Mouse (Mus musculus): ENCODE results near the gene Mtg2. TPM values are rescaled to one million over a fixed set of nuclear protein-coding genes. Genes with fewer than 3 reads are reported as not detected.

Gene Mtg2
- polyA plus RNA-seq, 1 experiment from 2014 or later: 24.2 TPM

DNA sequence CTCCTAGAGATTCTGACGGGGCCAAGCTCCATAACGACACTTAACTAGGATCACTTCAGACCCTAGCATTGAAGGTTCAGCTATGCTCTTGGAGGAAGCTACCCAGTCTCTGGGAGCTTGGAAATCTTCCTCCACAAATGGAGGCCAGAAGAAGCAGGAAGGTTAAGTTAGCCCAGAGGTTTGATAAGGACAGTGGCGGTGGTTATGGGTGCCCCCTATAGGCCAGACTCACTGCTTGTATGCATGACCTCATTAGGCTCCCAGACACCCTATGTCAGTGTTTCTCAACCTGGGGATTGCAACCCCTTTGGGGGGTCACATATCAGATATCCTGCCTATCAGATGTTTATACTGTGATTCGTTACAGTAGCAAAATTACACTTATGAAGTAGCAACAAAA lies 36.7 kb downstream of the Mtg2 start:
- 61% methylated on average over 4 of the region's 4 CpGs for WGBS
- no peak overlapping the region for H3K27ac ChIP-seq (ENCODE audit: low read depth)

DNA sequence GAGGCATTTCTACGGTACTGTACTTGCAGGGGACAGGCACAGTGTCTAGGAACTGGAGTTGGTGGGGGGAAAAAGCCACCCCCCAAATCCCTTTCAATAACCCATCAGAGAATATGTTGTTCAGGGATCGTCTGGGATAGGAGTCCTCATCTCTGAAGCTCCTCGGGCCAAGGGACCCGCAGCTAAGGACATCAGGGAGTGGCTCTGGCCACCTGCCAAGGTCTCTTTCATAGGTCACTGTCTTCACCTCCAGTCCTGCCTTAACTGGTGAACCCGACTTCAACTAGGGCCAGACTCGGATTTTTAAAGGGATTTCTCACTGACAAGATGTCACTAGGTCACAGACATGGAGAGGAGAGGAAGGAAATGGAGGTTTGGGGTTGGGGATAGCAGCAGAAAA lies 37.9 kb downstream of the Mtg2 start:
- 61% methylated on average over 6 of the region's 6 CpGs for WGBS
- Histone ChIP-seq H3K9me3 (ENCODE audit: control insufficient read depth, low read length) (no peaks in the 10 kb centered on the region), H3K27me3 (replicated peaks; ENCODE audit: control insufficient read depth, insufficient read depth, low read length) (peaks cover 25% of the 10 kb centered on the region), H3K27ac (ENCODE audit: low read depth) (no peak overlapping the region), H3K36me3 (ENCODE audit: control insufficient read depth, insufficient read depth, low read length) (no peaks in the 10 kb centered on the region), H3K4me2 (ENCODE audit: low read length) (no peak overlapping the region), H3K9ac (ENCODE audit: low read length) (no peak overlapping the region), H3K4me3 (ENCODE audit: low read depth, low read length) (no peak overlapping the region), H3K4me1 (replicated peaks; ENCODE audit: control insufficient read depth, insufficient read depth, low read length) (peaks cover 5% of the 10 kb centered on the region)
- DNase-seq (ENCODE audit: low spot score) (no peak), ATAC-seq (replicated peaks; ENCODE audit: low FRiP score, low TSS enrichment, low read depth) (no peak)

More for the DNA sequence above, 36.7 kb downstream of the Mtg2 start:
- peaks cover 9% of the 10 kb centered on the region for H3K4me1 ChIP-seq (replicated peaks; ENCODE audit: control insufficient read depth, insufficient read depth, low read length)
- H3K27me3 ChIP-seq (replicated peaks; ENCODE audit: control insufficient read depth, insufficient read depth, low read length): peaks cover 37% of the 10 kb centered on the region
- ATAC-seq (replicated peaks; ENCODE audit: low FRiP score, low TSS enrichment, low read depth): no peak
- DNase-seq (ENCODE audit: low spot score): no peak
- H3K4me3 ChIP-seq (ENCODE audit: low read depth, low read length): no peak overlapping the region
- no peak overlapping the region for H3K9ac ChIP-seq (ENCODE audit: low read length)
- H3K36me3 ChIP-seq (ENCODE audit: control insufficient read depth, insufficient read depth, low read length): no peaks in the 10 kb centered on the region
- H3K9me3 ChIP-seq (ENCODE audit: control insufficient read depth, low read length): no peaks in the 10 kb centered on the region
- H3K4me2 ChIP-seq (ENCODE audit: low read length): no peak overlapping the region

DNA sequence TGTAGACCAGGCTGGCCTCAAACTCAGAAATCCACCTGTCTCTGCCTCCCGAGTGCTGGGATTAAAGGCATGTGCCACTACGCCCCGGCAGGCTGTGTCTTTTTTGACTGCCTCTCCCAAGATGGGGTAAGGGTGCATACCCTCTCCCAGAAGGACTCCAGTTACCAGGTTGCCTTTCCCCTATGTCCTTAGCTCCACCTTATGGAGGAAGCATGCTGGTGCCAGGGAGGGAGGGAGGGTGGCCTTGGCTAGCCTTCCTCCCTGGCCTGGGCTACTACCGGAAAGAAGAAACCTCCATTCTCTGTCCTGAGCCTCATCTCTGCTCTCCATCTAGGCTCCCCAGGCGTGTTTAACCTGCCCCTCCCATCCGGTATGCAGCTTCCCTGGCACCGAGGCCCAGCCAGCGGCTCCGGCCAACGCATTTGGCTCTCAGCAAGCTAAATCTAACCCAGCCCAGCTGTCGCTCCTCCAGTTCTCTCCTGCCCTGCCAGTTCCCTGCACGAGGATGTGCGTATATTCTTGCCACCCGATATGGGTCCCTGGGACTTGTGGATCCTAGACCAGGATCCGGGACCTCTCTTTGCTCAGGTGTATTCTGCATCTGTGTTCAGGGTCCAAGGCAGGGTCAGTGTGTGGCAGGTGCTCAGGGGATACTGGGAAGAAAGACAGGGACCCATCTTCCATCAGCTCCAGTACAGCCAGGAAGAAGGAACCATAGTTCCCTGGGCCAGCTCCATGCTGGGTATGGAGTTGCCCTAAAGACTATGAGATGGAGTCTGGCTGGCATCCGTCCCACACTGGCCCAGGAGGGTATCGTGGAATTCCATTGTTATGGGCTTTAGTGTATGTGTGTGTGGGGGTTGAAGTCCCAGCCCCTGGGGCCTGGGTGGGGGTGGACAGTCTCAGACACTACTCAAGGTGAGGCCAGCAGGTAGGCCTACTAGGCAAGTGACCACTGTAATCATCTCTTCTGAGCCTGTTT lies 43.8 kb downstream of the Mtg2 start:
- no peak for ATAC-seq (replicated peaks; ENCODE audit: low FRiP score, low TSS enrichment, low read depth)
- no peaks in the 10 kb centered on the region for H3K36me3 ChIP-seq (ENCODE audit: control insufficient read depth, insufficient read depth, low read length)
- no peak overlapping the region for H3K9ac ChIP-seq (ENCODE audit: low read length)
- no peak overlapping the region for H3K4me3 ChIP-seq (ENCODE audit: low read depth, low read length)
- no peaks in the 10 kb centered on the region for H3K9me3 ChIP-seq (ENCODE audit: control insufficient read depth, low read length)
- H3K27me3 ChIP-seq (replicated peaks; ENCODE audit: control insufficient read depth, insufficient read depth, low read length): no peaks in the 10 kb centered on the region
- no peak overlapping the region for H3K27ac ChIP-seq (ENCODE audit: low read depth)
- WGBS: 65% methylated on average over 17 of the region's 17 CpGs
- no peak overlapping the region for H3K4me2 ChIP-seq (ENCODE audit: low read length)
- DNase-seq (ENCODE audit: low spot score): no peak
- peaks cover 11% of the 10 kb centered on the region for H3K4me1 ChIP-seq (replicated peaks; ENCODE audit: control insufficient read depth, insufficient read depth, low read length)

DNA sequence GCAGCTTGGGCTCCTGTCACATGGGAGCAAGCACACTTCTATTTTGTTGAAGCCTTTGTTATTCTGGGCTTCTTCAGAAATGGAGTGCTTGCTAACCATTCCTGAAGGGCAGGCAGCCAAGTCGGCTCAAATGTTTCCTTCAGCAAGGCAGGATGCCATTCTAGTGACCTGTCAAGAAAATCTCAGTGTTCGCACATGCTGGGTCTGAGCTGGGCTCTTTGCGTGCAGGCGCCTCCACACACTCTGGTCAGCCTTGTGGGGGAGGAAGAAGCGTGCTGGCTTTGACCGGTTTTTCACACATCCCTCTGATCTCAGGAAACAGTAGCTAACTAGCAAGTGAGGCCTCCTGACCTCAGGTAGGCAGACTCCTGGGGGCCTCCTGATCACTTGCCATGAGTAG lies 44.9 kb downstream of the Mtg2 start:
- H3K27ac ChIP-seq (ENCODE audit: low read depth): no peak overlapping the region
- ATAC-seq (replicated peaks; ENCODE audit: low FRiP score, low TSS enrichment, low read depth) (no peak), DNase-seq (ENCODE audit: low spot score) (no peak)
- 42% methylated on average over 6 of the region's 6 CpGs for WGBS
- H3K27me3 ChIP-seq (replicated peaks; ENCODE audit: control insufficient read depth, insufficient read depth, low read length): no peaks in the 10 kb centered on the region
- no peaks in the 10 kb centered on the region for H3K9me3 ChIP-seq (ENCODE audit: control insufficient read depth, low read length)
- peaks cover 15% of the 10 kb centered on the region for H3K4me1 ChIP-seq (replicated peaks; ENCODE audit: control insufficient read depth, insufficient read depth, low read length)
- no peaks in the 10 kb centered on the region for H3K36me3 ChIP-seq (ENCODE audit: control insufficient read depth, insufficient read depth, low read length)
- H3K4me2 ChIP-seq (ENCODE audit: low read length): no peak overlapping the region
- no peak overlapping the region for H3K4me3 ChIP-seq (ENCODE audit: low read depth, low read length)
- H3K9ac ChIP-seq (ENCODE audit: low read length): no peak overlapping the region

DNA sequence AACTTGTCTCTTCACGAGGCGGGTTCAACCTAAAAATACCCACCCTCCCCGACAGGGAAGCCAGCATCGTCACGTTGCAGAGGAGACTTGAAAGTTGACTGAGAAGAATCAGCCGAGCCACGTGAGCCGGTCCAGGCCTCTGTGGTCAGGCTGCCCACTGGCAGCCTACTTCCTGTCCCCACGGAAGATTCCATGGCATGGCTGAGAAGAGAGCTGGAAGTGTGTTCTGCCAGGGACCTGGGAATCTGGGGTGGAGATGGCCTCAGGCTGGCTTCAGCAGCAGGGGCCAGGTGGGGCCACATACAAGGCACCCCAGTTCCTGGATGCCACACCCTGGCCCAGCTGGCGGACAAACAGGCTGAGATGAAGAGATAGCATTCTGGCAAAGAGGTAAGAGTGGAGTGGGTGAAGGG lies 45.7 kb downstream of the Mtg2 start:
- no peaks in the 10 kb centered on the region for H3K27me3 ChIP-seq (replicated peaks; ENCODE audit: control insufficient read depth, insufficient read depth, low read length)
- DNase-seq (ENCODE audit: low spot score) (no peak), ATAC-seq (replicated peaks; ENCODE audit: low FRiP score, low TSS enrichment, low read depth) (no peak)
- no peak overlapping the region for H3K9ac ChIP-seq (ENCODE audit: low read length)
- H3K27ac ChIP-seq (ENCODE audit: low read depth): no peak overlapping the region
- no peaks in the 10 kb centered on the region for H3K9me3 ChIP-seq (ENCODE audit: control insufficient read depth, low read length)
- H3K4me2 ChIP-seq (ENCODE audit: low read length): no peak overlapping the region
- peaks cover 17% of the 10 kb centered on the region for H3K4me1 ChIP-seq (replicated peaks; ENCODE audit: control insufficient read depth, insufficient read depth, low read length)
- H3K36me3 ChIP-seq (ENCODE audit: control insufficient read depth, insufficient read depth, low read length): no peaks in the 10 kb centered on the region
- WGBS: 64% methylated on average over 10 of the region's 10 CpGs
- no peak overlapping the region for H3K4me3 ChIP-seq (ENCODE audit: low read depth, low read length)

DNA sequence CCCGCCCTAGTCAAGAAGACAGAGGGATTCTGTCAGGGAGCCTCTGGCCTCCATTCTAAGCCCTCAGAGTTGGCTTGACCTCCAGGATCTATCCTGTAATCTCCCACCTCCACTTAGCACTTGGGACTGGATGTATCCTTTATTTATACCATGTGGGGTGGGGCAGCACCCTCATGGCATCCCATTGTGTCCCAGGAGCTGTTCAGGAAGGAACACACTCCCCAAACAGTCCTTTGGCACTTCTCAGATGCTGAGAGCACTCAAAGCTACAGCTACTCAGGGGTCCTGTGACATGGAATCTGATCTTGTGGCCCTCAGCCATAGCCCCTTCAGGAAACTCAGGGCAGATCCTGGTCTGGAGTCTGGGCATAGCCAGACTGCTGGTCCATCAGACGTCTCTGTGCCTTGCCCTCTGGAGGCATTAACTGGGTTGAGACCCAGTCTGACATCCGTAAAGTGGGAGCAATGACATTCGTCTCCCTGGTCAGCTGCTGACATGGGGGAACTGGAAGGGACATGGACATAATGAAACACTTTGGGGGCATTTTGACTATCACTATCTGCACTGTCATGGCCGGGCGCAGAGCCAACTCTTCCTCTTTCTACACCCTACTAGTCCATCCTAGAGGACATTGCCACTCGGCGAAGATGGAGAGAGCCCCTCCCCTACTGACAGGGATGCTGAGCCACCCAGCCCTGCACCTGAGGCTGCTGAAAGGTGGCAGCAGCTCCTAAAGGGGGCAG lies 46.5 kb downstream of the Mtg2 start:
- Histone ChIP-seq H3K4me2 (ENCODE audit: low read length) (no peak overlapping the region), H3K4me1 (replicated peaks; ENCODE audit: control insufficient read depth, insufficient read depth, low read length) (peaks cover 17% of the 10 kb centered on the region), H3K4me3 (ENCODE audit: low read depth, low read length) (no peak overlapping the region), H3K9ac (ENCODE audit: low read length) (no peak overlapping the region), H3K27ac (ENCODE audit: low read depth) (no peak overlapping the region), H3K36me3 (ENCODE audit: control insufficient read depth, insufficient read depth, low read length) (0 out of 2 replicates have a peak, but pooled peaks cover 3% of the 10 kb centered on the region), H3K27me3 (replicated peaks; ENCODE audit: control insufficient read depth, insufficient read depth, low read length) (no peaks in the 10 kb centered on the region), H3K9me3 (ENCODE audit: control insufficient read depth, low read length) (no peaks in the 10 kb centered on the region)
- WGBS: 80% methylated on average over 8 of the region's 8 CpGs
- DNase-seq (ENCODE audit: low spot score) (no peak), ATAC-seq (replicated peaks; ENCODE audit: low FRiP score, low TSS enrichment, low read depth) (no peak)

DNA sequence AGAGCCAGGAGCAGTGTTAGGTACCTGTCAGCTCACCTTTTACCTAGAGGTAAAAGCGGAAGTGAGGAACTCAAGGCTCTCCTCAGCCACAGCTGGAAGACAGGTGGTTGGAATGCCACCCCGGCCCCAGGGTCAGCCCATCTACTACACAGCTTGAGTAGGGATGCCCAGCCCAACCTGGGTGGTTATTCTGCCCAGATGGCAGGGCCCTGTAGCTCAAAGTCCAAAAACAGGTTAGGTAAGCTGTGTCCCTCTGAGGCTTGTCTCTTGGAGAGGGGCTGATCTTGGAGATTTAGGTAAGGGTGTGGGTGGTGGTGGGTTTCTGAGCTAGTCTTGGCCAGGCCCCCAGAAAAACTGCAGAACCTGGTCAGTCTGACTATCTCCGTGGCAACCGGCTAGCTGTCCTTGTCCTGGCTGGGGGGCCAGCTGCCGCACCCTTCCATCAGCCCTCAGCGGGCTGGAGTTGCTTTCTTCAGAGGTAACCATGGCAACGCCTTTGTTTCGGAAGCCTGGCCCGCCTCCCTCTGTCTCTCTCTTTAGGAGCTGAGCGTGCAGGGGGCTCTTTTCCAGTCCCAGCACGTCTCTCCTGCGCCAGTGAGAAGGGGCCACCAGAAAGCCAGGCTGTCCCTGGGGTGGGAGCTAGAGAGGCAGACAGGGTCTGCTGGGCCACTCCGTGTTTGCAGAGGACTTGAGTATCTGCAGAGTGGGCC lies 47.3 kb downstream of the Mtg2 start:
- Histone ChIP-seq H3K36me3 (ENCODE audit: control insufficient read depth, insufficient read depth, low read length) (0 out of 2 replicates have a peak, but pooled peaks cover 3% of the 10 kb centered on the region), H3K27me3 (replicated peaks; ENCODE audit: control insufficient read depth, insufficient read depth, low read length) (no peaks in the 10 kb centered on the region), H3K4me1 (replicated peaks; ENCODE audit: control insufficient read depth, insufficient read depth, low read length) (peaks cover 17% of the 10 kb centered on the region), H3K4me3 (ENCODE audit: low read depth, low read length) (no peak overlapping the region), H3K9ac (ENCODE audit: low read length) (no peak overlapping the region), H3K9me3 (ENCODE audit: control insufficient read depth, low read length) (no peaks in the 10 kb centered on the region), H3K4me2 (ENCODE audit: low read length) (peak overlapping the region; percentile 16; the same call in 1 of the 2 replicates), H3K27ac (ENCODE audit: low read depth) (no peak overlapping the region)
- DNase-seq (ENCODE audit: low spot score): no peak
- no peak for ATAC-seq (replicated peaks; ENCODE audit: low FRiP score, low TSS enrichment, low read depth)
- 8% methylated on average over 13 of the region's 13 CpGs for WGBS

Data from intestine, embryonic 14.5 days (tissue).